Mouse (Mus musculus): ENCODE data around the gene Qrich1.
"Not testable (repeated sequence)": the region's sequence is repeated elsewhere in the genome, so short reads cannot be mapped to it uniquely, and the experiment has no call there.

The Qrich1 gene

DNA sequence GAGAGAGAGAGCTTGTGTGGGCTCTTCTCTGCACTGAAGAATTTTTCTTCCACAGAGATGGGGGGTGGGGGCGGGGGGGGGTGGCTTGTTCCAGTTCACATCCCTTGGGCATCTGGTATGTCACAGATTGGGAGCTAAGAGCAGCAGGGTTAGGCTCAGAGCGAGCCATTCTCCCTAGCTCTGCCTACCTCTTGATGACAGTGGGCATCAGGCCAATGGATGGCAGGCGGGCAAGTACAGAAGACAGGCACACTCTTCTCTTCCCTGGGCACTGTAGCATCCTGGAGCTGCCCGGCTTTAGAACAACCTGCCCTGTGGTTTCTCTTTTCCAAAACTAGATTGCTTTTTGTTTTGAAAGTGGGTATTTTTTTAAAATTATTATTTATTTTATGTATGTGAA, 74.9 kb downstream of the Qrich1 start:
- no peak for DNase-seq

DNA sequence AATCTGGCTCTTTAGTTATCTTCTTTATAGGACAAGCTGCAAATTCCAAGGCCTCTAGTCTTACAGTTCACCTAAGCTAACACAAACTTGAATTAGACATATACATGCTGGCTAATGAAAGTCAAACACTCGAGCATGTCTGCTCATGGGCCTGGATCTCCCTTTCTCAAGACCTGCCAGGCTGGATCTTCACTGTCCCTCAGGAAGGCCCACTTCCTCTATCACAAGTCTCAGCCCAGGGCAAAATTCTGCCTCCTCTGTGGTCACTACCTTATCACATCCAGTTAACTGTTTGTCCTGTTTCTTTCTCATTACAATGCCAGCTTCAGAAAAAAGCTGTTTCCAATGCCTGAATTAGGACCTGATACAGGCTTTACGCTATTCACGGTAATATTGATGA, 77.7 kb downstream of the Qrich1 start:
- DNase-seq: no peak

DNA sequence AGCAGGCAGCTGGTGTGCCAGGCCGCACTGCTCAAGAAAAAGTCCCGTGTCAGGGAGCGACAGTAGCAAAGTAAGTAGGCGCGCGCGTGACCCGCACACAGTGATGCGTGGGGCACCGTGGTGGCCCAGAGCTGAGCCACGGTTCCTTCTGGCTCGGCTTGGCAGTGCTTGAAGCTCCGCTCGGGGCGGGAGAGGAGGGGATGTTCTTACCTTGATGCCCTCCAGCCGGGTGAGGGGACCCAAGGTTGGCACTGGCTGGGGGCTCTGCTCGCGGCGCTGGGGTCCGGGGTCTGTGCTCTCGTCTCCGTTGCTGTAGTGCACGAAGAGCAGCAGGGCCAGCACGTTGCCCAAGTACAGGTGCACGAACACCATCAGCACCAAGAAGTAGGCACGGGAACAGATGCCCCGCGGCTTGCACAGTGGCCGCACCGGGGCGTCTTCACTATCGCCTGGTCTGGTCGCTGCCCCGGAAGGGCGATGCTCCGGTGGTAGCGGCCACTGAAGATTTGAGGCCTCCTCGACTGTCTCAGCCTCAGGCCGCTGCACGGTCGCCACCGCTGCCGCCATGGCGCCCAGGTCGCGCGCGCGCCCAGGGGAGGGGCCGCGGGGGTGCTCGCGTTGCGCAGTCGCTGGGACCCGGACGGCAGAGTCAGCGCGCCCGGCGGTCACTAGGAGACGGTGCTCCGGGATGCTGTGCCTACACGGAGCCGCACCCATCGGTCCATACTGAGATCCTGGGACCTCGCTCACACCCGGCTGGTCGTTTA, 80.6 kb downstream of the Qrich1 start, which contains the start of gene P4htm:
Gene P4htm, minus strand, starts transcription at position 670 of the 767 bp plus-strand sequence.
- peak; percentile 64 for DNase-seq

DNA sequence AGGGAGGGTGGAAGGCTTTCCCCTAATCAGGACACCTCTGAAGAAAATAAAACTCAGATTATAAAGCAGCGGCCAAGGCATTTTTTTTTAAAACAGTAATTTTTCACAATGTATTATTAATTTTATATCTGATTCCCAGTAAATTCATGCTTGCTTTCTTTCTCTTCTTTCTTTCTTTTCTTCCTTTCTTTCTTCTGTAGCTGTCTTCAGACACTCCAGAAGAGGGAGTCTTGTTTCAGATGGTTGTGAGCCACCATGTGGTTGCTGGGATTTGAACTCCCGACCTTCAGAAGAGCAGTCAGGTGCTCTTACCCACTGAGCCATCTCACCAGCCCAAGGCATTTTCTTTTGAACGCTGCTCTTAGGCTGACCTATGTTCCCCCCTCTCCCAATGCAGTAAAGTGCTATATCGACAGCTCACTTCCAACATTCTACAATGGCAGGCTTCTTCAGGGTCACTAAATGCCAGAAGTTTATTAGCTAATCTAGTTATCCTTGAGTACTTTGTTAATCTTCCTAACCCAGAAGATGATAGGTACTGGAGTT, 82.5 kb downstream of the Qrich1 start:
- no peak for DNase-seq

DNA sequence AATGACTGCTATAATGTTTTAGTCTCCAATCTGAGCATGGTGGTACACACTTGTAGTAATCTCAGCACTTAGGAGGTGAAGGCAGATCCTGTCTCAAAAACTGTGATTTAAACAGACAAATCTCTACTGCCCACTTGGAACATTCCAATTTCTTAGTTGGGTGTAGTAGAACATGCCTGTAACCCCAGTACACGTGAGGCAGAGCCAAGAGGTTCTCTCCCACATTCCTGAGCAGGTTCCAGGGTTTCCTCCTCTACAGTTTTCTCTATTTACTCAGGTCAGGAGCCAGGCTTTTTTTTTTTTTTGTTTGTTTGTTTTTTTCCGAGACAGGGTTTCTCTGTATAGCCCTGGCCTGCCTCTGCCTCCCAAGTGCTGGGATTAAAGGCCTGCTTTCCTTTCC, 83.4 kb downstream of the Qrich1 start:
- no peak for DNase-seq

DNA sequence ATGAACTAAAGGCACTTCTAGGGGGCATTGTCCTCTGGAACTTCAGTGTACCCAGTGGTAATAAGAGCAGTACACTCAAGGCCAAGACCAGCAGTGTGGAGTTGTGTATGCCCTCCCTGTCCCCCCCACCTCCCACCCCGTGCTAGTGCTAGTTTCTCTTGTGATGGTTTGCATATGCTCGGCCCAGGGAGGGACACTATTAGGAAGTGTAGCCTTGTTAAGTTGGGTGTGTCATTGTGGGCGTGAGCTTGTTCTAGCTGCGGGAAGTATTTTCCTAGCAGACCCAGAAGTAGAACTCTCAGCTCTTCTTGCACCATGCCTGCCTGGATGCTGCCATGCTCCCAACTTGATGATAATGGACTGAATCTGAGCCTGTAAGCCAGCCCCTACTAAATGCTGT, 85.4 kb downstream of the Qrich1 start:
- no peak for DNase-seq

DNA sequence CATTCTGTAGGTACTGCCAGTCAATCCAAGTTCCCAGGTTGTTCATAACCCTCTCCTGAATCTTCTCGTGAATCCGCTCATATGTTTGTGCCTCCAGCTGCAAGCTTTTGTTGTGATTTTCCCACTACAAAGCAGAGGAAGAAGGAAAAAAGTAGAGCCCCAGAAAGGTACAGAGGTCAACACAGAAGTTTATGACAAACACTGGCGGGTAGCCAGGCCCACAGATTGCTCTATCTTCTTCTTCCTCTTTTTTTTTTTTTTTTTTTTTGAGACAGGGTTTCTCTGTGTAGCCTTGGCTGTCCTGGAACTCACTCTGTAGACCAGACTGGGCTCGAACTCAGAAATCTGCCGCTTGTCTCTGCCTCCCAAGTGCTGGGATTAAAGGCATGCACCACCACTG, 91.3 kb downstream of the Qrich1 start:
- not testable (repeated sequence) for DNase-seq

DNA sequence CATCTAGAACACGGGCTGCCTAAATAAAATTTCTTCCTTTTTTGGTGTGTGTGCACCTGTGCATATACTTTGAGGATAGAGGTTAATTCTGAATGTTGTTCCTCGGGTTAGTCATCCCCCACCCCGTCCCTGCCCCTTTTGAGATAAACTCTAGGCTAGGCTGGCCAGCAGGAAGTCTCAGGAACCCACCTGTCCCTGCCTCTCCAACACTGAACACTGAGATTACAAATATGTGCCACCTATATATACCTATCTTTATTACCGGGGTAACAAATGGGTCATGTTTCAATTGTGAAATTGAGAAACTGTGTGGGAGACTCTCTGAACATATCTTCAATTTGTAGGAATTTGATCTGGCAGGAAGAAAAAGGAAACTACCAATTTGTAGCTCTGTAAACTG, 92.3 kb downstream of the Qrich1 start:
- no peak for DNase-seq
